8 mouse cellular contexts compared by ENCODE assay signal in the genomic region with DNA sequence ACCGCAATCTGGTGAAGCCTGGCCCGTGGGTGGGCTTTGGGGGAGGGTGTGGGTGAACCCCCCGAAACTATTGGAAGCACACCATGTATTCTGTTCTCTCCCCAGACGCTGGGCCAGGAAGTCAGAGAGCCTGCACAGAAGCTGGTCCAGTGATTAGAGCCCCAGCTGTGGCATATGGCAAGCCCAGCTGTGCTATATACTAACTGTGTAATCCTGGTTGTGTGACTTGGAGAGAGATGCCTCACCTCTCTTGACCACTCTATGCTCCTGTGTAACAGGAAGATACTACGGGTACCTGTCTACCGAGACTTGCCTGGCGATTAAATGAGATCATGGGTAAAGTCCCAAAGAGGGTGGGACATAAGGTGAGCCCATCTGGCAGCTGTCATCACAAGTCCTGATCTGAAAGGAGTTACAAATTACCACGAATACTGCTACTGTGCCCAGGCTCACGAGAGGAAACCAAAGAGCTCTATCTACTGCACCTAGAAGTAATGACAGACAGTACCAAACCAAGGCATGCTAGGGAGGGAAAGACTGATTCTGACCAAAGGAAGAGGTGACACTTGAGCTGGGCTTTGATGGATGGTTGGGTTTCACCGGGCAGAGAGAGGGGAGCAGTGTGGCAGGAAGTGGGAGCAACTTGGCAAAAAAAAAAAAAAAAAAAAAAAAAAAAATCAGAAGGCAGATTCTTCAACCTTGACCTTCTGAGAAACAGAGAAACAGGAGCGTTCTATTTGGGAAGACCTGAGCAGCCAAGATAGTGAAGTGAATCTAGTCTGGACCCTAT. TPM values are rescaled to one million over a fixed set of nuclear protein-coding genes. Genes with fewer than 3 reads are reported as not detected.
DNase-seq lines count a peak whose midpoint lies in the region; ATAC-seq and TF ChIP-seq lines count a peak whose summit lies in the region.

No protein-coding gene starts in this region.

- CTCF ChIA-PET in Patski (lab: Charles Lee): interaction anchor here (0.8 to 2.5 kb wide), 6 partner anchors 16 to 77 kb away, joined by 3 to 6 read pairs (median 4); no protein-coding TSS in a partner anchor

- no peaks in the 10 kb centered on the region for H3K36me3 ChIP-seq in kidney, embryonic 16.5 days (ENCODE audit: insufficient read depth, low read length)
- H3K36me3 ChIP-seq in forebrain, embryonic 16.5 days (ENCODE audit: control insufficient read depth, insufficient read depth): no peaks in the 10 kb centered on the region
- H3K36me3 ChIP-seq in liver, embryonic 16.5 days (ENCODE audit: control insufficient read depth, insufficient read depth): no peaks in the 10 kb centered on the region

- H3K27ac ChIP-seq in kidney, embryonic 16.5 days (ENCODE audit: low read length): peak overlapping the region; percentile 93
- peak overlapping the region; percentile 80 for H3K27ac ChIP-seq in forebrain, embryonic 16.5 days (ENCODE audit: low read length)
- H3K27ac ChIP-seq in liver, embryonic 16.5 days (ENCODE audit: low read length): peak overlapping the region; percentile 5; the same call in 1 of the 2 replicates

- 10% methylated on average over 11 of the region's 11 CpGs for WGBS in kidney, embryonic 16.5 days
- WGBS in forebrain, embryonic 16.5 days: 17% methylated on average over 11 of the region's 11 CpGs
- WGBS in liver, embryonic 16.5 days (ENCODE audit: insufficient replicate concordance): 9% methylated on average over 11 of the region's 11 CpGs

- no peak for TF ChIP-seq CTCF in Patski (IDR thresholded peaks at IDR 0.05)

- in situ Hi-C loops in Patski (cut with MboI; ENCODE audit: low pct_unique_long_range_greater_than_20kb): loop anchor here (5.0 kb wide), 2 partner anchors 36 to 96 kb away; a partner anchor contains a TSS

- H3K4me3 ChIP-seq in kidney, embryonic 16.5 days (ENCODE audit: low read length): peak overlapping the region; percentile 89
- H3K4me3 ChIP-seq in forebrain, embryonic 16.5 days (replicated peaks; ENCODE audit: low read length): peak overlapping the region; percentile 90
- peak overlapping the region; percentile 81 for H3K4me3 ChIP-seq in liver, embryonic 16.5 days (ENCODE audit: low read depth, low read length)

- no peaks in the 10 kb centered on the region for H3K9me3 ChIP-seq in kidney, embryonic 16.5 days (ENCODE audit: low read length)
- H3K9me3 ChIP-seq in forebrain, embryonic 16.5 days (ENCODE audit: control insufficient read depth, low read length): no peaks in the 10 kb centered on the region
- H3K9me3 ChIP-seq in liver, embryonic 16.5 days (replicated peaks; ENCODE audit: control insufficient read depth, low read length): no peaks in the 10 kb centered on the region

- peaks cover 25% of the 10 kb centered on the region for H3K4me1 ChIP-seq in kidney, embryonic 16.5 days (ENCODE audit: insufficient read depth, low read length)
- H3K4me1 ChIP-seq in forebrain, embryonic 16.5 days (replicated peaks; ENCODE audit: control insufficient read depth, insufficient read depth, low read length): peaks cover 5% of the 10 kb centered on the region; the same call in 1 of the 2 replicates
- H3K4me1 ChIP-seq in liver, embryonic 16.5 days (ENCODE audit: control insufficient read depth, low read depth, low read length): peaks cover 37% of the 10 kb centered on the region

- peak overlapping the region; percentile 84 for H3K4me2 ChIP-seq in kidney, embryonic 16.5 days (replicated peaks; ENCODE audit: low read depth, low read length)
- peak overlapping the region; percentile 88 for H3K4me2 ChIP-seq in forebrain, embryonic 16.5 days (ENCODE audit: low read length)
- H3K4me2 ChIP-seq in liver, embryonic 16.5 days (ENCODE audit: low read depth, low read length): peak overlapping the region; percentile 100

- H3K9ac ChIP-seq in kidney, embryonic 16.5 days (replicated peaks; ENCODE audit: low read length): peak overlapping the region; percentile 91
- H3K9ac ChIP-seq in forebrain, embryonic 16.5 days (replicated peaks; ENCODE audit: low read depth, low read length): peak overlapping the region; percentile 91
- H3K9ac ChIP-seq in liver, embryonic 16.5 days (ENCODE audit: low read depth, low read length): peak overlapping the region; percentile 90

- POLR2A ChIA-PET in Patski (lab: Charles Lee): interaction anchor here (0.6 to 1.9 kb wide), 6 partner anchors 14 to 105 kb away, joined by 3 to 7 read pairs (median 4); no protein-coding TSS in a partner anchor

- 0 out of 2 replicates have a peak, but pooled peaks cover 2% of the 10 kb centered on the region for H3K27me3 ChIP-seq in kidney, embryonic 16.5 days (ENCODE audit: insufficient read depth, low read length)
- H3K27me3 ChIP-seq in Patski: no peaks in the 10 kb centered on the region
- no peaks in the 10 kb centered on the region for H3K27me3 ChIP-seq in forebrain, embryonic 16.5 days (replicated peaks; ENCODE audit: control insufficient read depth, insufficient read depth, low read length)
- H3K27me3 ChIP-seq in liver, embryonic 16.5 days (ENCODE audit: control insufficient read depth, insufficient read depth, low read depth, low read length): no peaks in the 10 kb centered on the region; the same call in 1 of the 2 replicates

- peak; percentile 58 for ATAC-seq in kidney, embryonic 16.5 days (ENCODE audit: low FRiP score, low TSS enrichment)
- ATAC-seq in Patski: peak; percentile 6
- peak; percentile 9 for ATAC-seq in forebrain, embryonic 16.5 days
- no peak for ATAC-seq in liver, embryonic 16.5 days (ENCODE audit: low read depth)

- no peak for DNase-seq in kidney, postnatal 4 days
- no peak for DNase-seq in Patski (ENCODE audit: low read depth, low spot score)
- no peak for DNase-seq in ovary, postnatal 10 days (ENCODE audit: low spot score)
- no peak for DNase-seq in adrenal gland, postnatal 25 days
- no peak for DNase-seq in cerebellum, postnatal 36 days

RNA-seq across cellular contexts. Expression of a gene that starts 0.8 kb away (rescaled TPM):
- polyA plus RNA-seq in kidney, embryonic 16.5 days (2015; fragmentation: Nextera tagmentation; extraction: Ambion mirVana): 7.0 and 7.4 TPM in 2 replicates
- 51.0 TPM for polyA plus RNA-seq in Patski (2021)
- polyA plus RNA-seq in forebrain, embryonic 16.5 days (2015; fragmentation: Nextera tagmentation; extraction: Ambion mirVana): 3.9 and 4.6 TPM in 2 replicates
- 2.1 and 2.2 TPM in 2 replicates for polyA plus RNA-seq in liver, embryonic 16.5 days (2015; fragmentation: Nextera tagmentation; extraction: Ambion mirVana)
- total RNA-seq in adrenal gland, postnatal 25 days (2021): 16.0 and 17.4 TPM in 2 replicates

Comparison
In these comparisons a context has a peak if more than half of its experiments do, and no peak if none do; other contexts are left out.
1. H3K27ac ChIP-seq: peak in every context shown above with its lines; median percentile 93 in kidney, embryonic 16.5 days; 80 in forebrain, embryonic 16.5 days; 5 in liver, embryonic 16.5 days.